Mouse (Mus musculus) cerebellum, adult 2 months (tissue): Measurements from ENCODE around the gene Tox3. TPM values are rescaled to one million over a fixed set of nuclear protein-coding genes. Genes with fewer than 3 reads are reported as not detected.

Experiments
- DNase-seq, 2 experiments: peaks; one replicate each; pipeline ENCODE4 v3.0.0; 2021
- H3K27ac ChIP-seq: fragments of 200-500 bp; 2 replicates; pipeline ENCODE4 v1.5.1; 2012; ENCODE audit warnings: low read length, control low read depth, inconsistent platforms; ENCODE audit not compliant: insufficient read depth
- H3K27me3 ChIP-seq: fragments of 200-500 bp; 2 replicates; pipeline ENCODE4 v1.6.1; 2012; ENCODE audit warnings: inconsistent platforms, mild to moderate bottlenecking, low read length, moderate library complexity; ENCODE audit not compliant: control insufficient read depth, insufficient read depth
- H3K4me1 ChIP-seq: fragments of 200-500 bp; 2 replicates; pipeline ENCODE4 v1.6.1; 2011; ENCODE audit warnings: low read length; ENCODE audit not compliant: control insufficient read depth, insufficient read depth
- H3K4me3 ChIP-seq: fragments of 200-500 bp; replicated peaks from 2 replicates; pipeline ENCODE3; 2011; ENCODE audit warnings: mild to moderate bottlenecking, low read depth, low read length, control low read depth; ENCODE audit not compliant: insufficient read depth
- CTCF ChIP-seq: fragments of 200-500 bp; IDR thresholded peaks from 2 replicates; pipeline ENCODE4 v1.5.1; 2011; ENCODE audit warnings: low read depth, mild to moderate bottlenecking, control low read depth, low read length, moderate library complexity, borderline replicate concordance; ENCODE audit not compliant: insufficient read depth
- POLR2A ChIP-seq: fragments of 200-500 bp; IDR thresholded peaks from 2 replicates; pipeline ENCODE4 v1.6.1; 2011; ENCODE audit warnings: low read length, control low read depth, borderline replicate concordance; ENCODE audit not compliant: insufficient read depth
- WGBS: fragments of 180-500 bp; shearing (Covaris S2); methylation state at CpG from one replicate; pipeline ENCODE4 v1.1.7; 2018; 5-methylcytosine and 5-hydroxymethylcytosine counted together
- polyA plus RNA-seq: library from polyadenylated mRNA; depleted of rRNA; stranded (reverse); fragments of >200 nt; gene quantifications from 2 replicates; pipeline ENCODE4 v1.2.3, GENCODE M21; 2012

Tox3 gene
- polyA plus RNA-seq, 1 experiment = 2.9 TPM

DNA sequence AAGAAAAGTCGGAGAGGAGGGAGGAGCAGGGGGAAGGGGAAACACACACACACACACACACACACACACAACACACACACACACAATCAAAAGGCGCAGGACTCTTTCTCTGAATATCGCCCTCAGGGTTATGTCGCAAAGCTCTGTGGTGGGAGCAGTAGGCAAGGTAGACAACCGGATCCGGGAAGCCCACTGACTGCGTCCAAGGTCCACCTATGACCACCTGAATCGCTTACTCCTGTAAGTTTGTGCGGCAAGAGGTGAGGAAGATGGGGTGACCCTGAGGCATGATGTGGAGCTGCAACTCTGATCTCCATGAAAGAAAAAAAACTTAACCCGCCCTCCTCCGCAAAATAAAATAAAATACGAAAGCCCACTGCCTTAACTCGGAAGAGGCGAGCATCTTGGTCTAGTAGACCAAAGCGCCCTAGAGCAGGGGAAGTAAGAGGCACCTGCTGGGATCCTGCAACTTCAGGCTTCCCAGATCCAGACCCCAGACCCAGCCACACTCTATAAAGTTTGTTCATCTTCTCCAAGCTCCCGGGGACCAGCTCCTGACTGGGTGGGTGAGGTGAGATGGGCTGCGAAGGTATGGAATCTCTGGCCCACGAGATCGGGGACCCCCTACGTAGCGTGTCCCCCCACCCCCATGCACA, 1.1 kb downstream of the Tox3 start:
- 2% methylated on average over 21 of the region's 21 CpGs for WGBS
- DNase-seq = no peak
- H3K4me1 ChIP-seq = 0 out of 2 replicates have a peak, but pooled peaks cover 4% of the 10 kb centered on the region

DNA sequence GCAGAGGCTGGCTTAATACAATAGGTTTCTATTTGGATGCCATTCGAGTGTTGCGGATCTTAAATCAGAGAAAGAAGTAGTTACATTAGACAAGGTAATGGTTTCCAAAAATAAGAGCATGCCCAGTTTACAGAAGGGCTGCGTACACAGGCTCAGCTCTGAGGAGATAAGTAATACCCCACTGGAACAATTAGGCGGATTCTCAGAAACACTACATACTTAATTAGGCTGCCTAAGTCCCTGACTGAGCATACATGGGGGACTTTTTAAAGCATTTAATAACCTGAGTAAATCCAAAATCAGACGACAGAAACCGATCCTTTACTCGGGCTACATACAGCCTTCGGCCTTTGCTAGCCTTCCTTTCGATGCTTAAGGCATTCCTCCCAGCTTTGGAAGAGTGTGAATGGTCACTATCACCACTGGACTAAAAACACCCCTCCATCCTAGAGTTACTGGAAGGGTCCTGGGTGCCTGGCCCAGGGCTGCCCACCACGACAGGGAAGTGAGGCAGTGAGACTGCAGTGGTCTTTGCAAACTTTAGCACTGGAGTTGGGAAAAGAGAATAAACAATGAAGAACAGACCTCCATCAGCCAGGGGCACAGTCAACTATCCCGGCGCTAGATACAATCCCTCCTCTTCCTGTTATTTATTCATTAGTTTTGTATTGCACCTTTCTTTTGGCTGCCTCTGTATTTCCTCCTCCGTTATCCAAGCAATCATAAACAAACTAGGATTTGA, 1.8 kb downstream of the Tox3 start:
- TF ChIP-seq POLR2A = no peak
- no peak for TF ChIP-seq CTCF
- Histone ChIP-seq H3K27ac (no peak overlapping the region), H3K27me3 (peaks cover 9% of the 10 kb centered on the region; the same call in 1 of the 2 replicates), H3K4me3 (no peak overlapping the region), H3K4me1 (0 out of 2 replicates have a peak, but pooled peaks cover 4% of the 10 kb centered on the region)
- DNase-seq = no peak
- WGBS = 21% methylated on average over 13 of the region's 13 CpGs

More for the DNA sequence above, 1.1 kb downstream of the Tox3 start:
- no peak overlapping the region for H3K27ac ChIP-seq
- TF ChIP-seq POLR2A (no peak), CTCF (no peak)
- peaks cover 9% of the 10 kb centered on the region; the same call in 1 of the 2 replicates for H3K27me3 ChIP-seq
- peak overlapping the region; percentile 34 for H3K4me3 ChIP-seq

DNA sequence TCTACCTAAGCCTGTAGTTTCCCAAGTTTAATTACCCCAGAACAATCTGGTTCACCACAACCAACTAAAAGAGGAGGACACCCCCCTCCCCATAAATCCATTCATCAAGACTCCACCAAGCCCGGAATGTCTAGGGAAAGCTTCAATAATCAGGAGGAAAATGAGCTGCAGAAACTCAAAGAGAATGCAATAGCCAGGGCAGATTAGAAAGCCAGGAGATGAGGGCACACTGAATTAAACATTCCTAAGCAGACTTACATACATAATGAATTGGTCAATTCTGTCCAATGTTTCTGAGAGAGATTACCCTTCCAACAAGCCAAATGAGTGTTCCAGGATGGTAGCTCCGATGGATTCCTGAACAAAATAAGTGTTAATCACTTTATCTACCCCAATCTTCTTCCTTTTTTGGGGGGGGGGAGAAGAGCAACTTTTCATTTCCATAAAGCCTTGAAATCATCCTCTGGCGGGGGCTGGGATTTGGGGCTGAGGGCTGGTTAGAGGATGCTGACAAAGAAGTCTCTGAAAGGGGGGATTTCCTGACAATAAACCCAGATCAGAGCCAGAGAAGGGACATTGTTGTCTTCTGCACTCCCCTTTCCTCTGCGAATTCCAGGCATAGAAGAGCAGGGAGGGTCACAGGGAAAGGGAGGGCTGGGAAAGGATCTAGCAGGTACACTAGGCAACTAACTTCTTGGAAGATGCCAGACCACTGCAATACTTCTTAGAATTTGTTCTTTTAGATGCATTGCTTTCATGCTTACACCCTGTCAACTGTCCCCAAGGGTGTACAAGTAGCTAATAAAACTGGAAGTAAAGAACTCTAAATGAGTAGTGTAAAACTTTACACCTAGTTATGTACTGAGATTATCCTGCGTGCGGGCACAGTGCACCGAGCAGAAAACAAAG, 17.5 kb downstream of the Tox3 start:
- no peak for DNase-seq
- Histone ChIP-seq H3K27me3 (no peaks in the 10 kb centered on the region), H3K4me1 (no peaks in the 10 kb centered on the region), H3K27ac (no peak overlapping the region), H3K4me3 (no peak overlapping the region)
- 84% methylated on average over 7 of the region's 7 CpGs for WGBS
- TF ChIP-seq CTCF = no peak
- TF ChIP-seq POLR2A = no peak

DNA sequence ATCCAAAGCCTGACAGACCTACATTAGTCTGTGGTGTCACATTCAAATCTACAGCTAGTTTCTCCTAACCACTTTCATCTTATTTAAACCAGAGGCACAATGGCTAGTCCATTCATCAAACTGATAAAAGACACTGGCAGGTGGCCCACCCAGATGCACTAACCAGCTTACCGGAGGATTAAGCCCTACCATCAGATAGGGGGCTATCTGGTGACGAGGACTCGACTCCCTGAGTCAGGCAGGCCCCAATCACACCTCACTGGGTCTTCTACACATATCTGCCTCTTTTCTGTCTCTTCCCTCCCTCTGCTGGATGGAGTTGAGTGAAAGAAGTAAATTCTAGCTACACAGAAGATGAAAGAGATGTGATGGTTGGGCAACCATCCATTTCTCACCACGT, 24.3 kb downstream of the Tox3 start:
- Histone ChIP-seq H3K4me1 (no peaks in the 10 kb centered on the region), H3K27me3 (no peaks in the 10 kb centered on the region), H3K4me3 (no peak overlapping the region), H3K27ac (no peak overlapping the region)
- no peak for DNase-seq
- TF ChIP-seq POLR2A (no peak), CTCF (no peak)
- 41% methylated on average over 4 of the region's 4 CpGs for WGBS

DNA sequence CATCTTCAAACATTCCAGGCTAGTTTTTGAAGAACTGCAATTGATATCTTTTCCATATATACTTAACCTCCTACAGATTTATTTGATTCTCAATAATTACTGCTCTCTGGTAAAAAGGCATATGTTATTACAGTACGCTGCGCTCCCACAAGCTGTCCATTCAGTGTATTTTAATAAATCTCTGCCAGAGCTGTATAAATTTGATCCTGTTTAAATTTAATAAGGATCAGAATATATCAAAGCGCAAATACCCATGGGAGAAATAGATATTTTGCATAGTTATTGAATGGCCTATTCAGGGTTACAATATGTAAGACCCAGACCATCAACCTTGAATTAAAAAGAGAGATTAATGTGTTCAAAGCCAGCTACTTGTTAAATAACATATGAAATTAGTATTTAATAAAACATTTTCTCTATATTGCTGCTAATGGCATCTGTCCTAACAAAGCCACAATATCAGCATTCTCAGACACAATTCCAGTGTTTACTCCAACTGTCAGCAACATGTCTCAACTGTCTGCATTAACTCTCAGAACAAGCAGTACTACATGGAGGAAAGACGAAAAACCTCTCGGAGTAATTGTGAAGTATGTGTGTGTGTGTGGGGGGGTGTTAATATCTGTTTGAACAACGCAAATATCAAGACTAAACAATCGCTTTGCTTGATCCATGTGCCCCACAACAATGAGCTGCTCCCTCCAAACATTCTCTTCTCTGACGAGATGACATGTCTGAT, 25.3 kb downstream of the Tox3 start:
- no peak overlapping the region for H3K27ac ChIP-seq
- DNase-seq = no peak
- no peak overlapping the region for H3K4me3 ChIP-seq
- TF ChIP-seq POLR2A (no peak), CTCF (no peak)
- H3K27me3 ChIP-seq = no peaks in the 10 kb centered on the region
- WGBS = 90% methylated on average over 8 of the region's 8 CpGs
- H3K4me1 ChIP-seq = no peaks in the 10 kb centered on the region

DNA sequence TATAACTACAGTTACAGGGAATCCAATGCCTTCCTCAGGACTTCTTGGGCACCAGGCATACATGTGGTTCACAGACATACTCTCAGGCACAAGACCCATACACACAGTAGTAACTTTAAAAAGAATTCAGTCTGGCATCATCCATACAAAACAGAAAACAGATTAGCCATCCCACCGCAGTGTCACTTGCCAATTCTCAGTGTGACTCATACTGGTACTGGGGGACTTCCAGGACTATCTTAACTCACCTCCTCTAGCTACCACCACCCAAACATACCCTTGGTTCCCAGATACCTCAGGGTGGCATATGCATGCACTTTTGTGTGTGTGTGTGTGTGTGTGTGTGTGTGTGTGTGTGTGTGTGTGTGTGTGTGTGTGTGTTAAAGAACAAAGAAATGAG, 26.9 kb downstream of the Tox3 start:
- Histone ChIP-seq H3K4me1 (no peaks in the 10 kb centered on the region), H3K4me3 (no peak overlapping the region), H3K27ac (no peak overlapping the region), H3K27me3 (no peaks in the 10 kb centered on the region)
- no peak for TF ChIP-seq POLR2A
- no peak for DNase-seq
- WGBS = 58% methylated on average over 1 of the region's 1 CpGs

DNA sequence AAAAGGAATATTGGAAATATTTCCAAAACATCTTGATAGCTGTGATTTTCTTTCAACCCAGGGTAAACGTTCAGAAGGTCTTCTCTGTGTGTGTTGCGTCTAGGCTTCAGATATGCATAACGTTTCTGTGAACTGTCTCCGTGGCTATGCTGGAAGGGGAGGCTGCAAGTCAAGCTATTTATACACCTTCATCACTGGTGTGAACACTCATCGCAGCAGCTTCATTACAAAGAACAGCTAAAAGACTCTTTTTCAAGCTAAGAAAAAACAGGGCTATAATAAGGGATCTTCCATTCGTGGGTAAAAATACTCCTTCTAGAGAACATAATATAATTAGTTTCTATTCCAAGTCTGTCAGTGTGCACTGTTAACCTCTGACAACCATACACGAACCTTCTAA, 33.8 kb downstream of the Tox3 start:
- no peaks in the 10 kb centered on the region for H3K27me3 ChIP-seq
- 71% methylated on average over 7 of the region's 7 CpGs for WGBS
- no peaks in the 10 kb centered on the region for H3K4me1 ChIP-seq
- H3K27ac ChIP-seq = no peak overlapping the region
- TF ChIP-seq POLR2A (no peak), CTCF (no peak)
- no peak for DNase-seq
- no peak overlapping the region for H3K4me3 ChIP-seq
